Mouse (Mus musculus) left cerebral cortex, adult 9 months (tissue): ENCODE results near the gene Faim.
A peak's percentile ranks its signal among the peaks of the same experiment; 100 is the strongest.

Experiments used
- DNase-seq, 2 experiments: peaks; one replicate each; pipeline ENCODE4 v3.0.0; 2022; ENCODE audit warnings: low spot score in 2 of 2

Gene Faim

DNA sequence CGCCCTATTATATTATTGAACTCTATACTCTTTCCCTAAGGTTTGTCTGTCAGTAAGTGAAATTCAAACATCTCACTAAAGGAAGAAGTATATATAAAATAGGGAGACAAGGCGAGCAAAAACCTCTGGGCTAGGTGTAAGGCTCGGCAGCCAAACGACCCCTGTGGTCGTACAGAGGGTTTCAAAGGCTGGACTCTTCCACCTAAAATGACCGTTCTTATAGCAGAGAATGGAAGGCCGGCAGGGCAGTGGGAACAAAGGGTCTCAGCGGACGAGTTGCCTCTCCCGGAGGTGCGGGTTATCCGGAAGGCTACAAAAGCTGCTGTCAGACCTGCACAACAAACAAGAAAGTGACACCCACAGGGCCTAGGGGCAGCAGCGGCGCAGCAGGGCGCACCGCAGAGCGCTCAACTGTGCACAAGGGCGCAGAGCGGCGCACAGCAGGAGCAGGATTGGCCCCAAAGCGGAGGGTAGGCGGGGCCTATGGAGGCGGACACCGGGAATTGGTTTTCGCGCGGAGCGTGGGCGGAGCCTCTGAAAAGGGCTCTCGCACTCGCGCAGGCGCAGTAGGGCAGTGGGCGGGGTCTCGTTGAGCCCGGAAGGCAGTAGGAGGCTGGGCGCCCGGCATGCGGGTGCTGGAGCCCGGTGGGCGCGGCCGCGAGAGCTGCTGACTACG lies at the start of gene Faim:
Gene Faim, plus strand, starts transcription at position 574 of the 676 bp plus-strand sequence.
- peak; percentile 98 to 100 for DNase-seq

DNA sequence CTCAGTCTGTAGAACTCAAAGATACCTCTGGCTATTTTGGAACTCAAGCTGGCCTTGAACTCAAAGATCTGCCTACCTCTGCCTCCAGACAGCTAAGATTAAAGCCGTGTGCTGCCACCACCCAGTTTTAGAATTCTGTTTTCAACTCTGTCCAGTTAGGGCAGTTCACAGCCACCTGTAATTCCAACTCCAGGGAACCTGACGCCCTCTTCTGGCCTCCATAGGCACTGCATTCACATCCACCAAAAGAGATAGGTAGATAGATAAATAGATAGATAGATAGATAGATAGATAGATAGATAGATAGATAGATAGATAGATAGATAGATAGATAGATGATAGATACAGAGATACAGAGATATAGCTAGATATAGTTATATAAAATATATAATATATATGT lies 46.9 kb upstream of the Faim start:
- DNase-seq = no peak

DNA sequence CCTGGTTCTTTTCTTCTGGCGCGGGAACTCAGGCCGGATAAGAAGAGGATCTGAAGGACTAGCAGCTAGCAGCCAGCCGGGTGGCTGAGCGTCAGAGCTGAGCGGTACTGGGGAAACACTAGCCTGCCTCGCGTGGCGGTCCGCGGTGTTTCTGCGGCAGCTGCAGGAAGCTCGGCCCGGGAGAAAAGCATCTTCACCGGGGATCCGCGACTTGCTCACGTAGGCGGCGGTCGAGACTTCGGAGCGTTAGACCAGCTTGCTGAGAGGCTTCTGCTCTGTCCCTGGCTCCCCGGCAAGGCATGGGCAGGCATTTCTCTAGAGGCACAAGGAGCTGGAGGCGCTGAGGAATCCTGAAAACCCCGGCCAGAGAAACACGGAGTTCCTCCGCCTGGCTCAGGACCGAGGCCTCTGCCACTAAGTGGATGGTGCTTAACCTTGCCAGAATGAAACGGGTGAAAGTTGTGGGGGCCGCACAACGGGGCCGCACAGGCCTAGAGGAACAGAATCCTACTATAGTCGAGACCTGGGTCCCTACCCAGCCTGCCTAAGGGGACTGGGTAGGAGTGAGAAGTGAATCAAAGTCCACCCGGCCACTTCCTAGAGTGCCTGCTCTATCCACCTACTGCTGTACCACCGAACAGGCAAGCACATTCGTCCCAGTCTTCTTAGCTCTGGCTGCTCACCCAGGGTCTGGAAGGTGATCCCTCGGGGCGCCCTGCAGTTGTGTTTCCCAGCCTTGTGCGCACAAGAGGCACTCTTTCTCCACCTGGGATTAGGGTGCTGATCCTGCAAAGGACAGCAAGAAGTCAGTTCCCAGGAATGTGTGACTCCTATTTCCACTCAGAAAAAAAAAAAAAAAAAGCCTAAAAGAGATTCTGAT lies 33.8 kb upstream of the Faim start:
- DNase-seq = no peak

DNA sequence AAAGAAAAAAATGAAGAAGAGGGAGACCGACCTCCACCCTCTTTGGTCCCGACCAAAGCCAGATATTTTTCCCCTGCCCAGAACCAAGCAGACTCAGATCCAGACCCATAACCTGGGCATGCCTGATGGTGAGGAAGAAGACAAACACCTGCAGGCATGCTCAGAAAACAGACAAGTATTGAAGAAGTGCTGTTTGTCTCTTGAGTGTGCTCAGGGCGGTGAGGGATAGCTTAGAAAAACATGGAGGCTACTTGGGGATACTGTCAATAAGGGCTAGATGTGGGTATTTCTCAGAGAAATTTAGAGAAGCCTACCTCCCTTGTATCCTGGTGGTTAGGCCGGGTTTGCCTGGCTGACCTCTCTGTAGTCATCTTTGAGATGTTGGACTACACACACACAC lies 32.9 kb upstream of the Faim start:
- DNase-seq = no peak

DNA sequence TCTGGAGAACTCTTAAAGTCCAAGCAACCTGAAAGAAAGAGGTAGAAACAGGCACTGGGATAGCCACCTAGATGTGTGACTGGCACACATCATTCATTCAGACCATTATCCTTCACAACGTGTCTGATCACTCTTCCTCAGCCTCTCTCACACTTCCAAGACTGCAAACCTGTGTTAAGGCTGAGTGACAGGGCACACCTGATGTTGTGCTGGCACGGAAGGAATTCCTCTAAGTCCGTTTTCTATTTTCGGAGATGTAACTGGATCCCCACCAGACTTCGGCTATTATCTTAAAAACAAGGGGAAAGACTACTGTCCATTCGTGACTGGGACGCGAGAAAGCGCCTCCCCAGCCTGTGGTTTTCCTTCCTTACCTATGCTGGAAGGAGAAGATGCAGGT lies 32.3 kb upstream of the Faim start:
- DNase-seq = no peak

DNA sequence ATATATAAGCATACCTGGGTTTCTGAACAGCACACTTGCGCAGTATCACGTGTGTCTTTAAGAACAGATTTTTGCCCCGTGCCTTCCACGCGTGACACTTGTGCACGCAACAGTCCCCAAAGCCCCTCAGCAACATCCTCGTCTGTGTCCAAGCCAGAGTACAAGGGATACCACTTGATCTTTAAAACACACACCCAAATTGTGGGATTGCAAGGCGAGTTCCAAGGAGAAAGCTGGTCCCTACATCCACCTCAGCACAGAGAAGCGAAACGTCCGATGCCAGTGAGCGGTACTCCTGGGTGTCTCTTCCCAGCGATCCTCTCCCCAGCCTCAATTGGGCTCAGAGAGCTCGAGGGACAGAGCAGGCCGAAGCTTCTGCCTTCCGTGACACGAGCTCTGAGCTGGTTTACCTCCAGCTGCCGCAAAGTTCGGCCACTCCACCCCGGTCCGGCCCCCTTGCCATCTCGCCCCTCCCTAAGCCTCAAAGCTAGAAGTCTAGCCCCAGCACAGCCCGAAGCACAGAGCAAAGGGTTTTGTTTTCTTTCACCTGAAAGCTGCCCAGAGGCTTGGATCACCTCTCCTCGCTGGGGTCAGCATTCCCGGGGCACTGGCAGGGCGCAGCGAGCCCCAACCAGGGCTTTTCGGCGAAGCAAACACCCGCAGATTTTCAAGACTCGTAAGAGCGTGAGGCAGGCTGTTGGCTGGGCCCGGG lies 31.6 kb upstream of the Faim start:
- no peak for DNase-seq

DNA sequence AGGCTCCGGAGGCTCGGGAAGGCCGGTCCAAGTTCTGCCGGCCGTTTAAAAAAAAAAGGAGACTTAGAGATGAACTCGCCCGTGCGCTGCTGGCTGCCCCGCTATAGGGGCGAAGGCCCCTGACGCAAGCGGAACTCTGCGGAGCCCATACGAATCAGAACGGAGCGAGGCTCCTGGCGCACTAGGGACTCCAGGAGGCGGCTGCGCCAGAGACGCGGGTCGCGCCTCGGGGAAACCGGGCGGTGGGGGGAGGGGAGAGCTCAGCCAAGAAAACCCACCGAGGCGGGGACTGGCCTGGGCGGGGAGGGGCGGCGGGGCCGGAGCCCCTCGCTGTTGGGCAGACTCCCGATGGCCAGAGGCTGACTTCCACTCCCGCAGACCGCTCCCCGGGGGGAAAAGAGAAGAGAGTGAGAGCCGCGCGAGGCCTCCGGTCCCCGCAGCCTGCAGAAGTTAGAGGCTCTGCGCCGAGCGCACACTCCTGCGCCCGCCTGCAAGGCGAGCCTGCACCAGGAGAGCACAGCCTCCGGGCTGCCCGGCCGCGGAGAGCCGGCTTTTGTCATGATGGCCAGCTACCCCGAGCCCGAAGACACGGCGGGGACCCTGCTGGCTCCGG lies 31.0 kb upstream of the Faim start, which contains the start of gene Foxl2:
Gene Foxl2, plus strand, starts transcription at position 186 of the 613 bp plus-strand sequence.
- no peak for DNase-seq

DNA sequence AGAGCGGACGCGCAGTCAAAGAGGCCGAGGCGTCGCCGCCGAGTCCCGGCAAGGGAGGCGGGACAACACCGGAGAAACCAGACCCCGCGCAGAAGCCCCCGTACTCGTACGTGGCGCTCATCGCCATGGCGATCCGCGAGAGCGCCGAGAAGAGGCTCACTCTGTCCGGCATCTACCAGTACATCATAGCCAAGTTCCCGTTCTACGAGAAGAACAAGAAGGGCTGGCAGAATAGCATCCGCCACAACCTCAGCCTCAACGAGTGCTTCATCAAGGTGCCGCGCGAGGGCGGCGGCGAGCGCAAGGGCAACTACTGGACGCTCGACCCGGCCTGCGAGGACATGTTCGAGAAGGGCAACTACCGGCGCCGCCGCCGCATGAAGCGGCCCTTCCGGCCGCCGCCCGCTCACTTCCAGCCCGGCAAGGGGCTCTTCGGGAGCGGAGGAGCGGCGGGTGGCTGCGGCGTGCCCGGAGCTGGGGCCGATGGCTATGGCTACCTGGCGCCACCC lies 30.4 kb upstream of the Faim start:
- DNase-seq = no peak

DNA sequence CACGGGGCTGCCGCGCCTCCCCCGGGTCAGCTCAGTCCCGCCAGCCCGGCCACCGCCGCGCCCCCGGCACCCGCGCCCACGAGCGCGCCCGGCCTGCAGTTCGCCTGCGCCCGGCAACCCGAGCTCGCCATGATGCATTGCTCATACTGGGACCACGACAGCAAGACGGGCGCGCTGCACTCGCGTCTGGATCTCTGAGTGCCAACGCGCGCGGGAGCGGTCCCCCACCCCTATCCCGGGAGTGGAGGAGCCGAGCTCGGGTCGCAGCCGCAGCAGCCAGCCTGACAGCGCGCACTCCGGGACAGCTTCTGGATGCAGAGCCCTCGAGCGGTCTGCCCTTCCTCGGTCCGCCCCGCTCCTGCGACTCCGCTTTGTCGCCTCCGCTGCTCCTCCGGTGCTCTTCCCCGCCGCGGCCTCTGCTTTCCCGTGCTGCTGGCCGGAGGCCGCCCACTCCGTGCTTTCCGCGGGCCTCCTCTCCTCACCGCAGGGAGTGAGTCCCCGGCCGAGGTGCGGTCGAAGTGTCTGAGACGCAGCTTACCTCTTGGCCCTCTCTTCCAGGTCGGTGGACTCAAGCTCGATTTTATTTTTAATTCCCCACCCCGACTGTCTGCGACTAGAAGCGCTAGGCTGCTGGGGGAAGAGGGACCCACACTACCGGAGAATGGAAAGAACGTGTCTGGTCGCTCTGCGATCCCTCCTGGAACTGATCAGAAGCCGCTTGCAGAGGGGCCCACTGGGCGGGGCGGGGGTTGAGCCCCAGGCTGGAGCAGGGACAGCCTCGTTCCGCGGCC lies 29.4 kb upstream of the Faim start:
- DNase-seq = no peak

DNA sequence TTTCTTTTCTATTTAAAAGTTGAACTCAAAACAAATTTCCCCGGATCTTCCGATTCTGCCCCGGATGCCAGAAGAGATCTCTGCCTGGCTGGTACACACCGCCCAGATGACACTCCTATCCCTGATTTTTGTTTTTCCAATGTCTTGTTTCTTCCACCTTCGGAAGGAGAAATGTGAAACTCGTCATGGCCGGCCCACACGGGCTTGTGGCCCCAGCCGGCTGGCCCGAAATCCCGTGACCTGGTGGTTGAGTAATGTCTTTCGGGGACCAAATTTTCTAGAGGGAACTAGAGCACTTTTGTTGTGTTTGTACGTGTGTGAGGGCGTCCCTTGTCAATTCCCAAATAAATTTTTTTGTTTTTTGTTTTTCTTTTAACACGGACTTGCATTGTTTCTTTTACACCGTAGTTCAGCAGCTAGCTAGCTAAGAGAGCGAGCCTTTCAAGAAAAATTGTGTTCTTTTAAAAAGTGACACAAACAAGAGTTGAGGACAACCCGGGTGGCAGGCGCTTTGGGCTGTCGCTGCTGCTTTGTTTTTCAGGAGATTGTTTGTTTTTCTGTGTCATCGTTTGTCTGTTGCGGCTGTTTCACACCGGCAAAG lies 28.3 kb upstream of the Faim start:
- no peak for DNase-seq

DNA sequence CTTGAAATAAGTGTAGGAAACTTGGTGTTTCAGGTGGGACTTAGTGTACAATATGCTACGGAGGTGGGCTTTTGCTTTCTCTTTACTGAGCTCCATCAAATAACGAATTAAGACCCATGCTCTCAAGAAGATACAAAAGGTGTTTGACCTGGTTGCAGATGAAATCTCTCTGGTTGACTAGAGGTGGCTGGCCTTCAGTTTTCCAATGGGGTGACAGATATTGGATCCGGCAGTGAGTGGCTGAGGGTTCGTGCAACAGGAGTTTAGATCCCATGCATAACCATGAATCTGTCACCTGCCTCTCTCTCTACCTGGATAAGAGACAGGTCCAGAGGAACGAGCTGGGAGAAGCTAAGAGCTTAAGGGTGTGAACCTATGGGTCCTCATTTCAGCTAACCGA lies 27.5 kb upstream of the Faim start:
- DNase-seq = no peak

DNA sequence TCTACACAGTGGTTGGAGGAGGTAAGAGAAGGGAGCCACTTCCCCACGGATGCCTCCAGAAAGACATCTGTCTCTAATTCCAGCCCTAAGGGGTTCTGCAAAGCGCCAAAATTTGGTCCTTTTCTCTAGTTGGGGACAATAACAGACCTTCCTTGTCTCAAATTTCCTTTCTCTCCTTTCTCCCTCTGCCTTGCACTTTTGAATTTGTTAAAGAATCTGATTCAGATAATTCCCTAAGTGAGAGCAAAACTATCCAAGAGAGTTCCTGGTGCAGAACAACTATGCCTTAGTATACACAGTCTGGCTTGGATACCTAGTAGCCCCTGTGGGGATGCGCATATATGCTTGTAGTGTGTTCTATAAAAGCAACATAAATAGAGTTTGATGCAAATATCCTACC lies 26.3 kb upstream of the Faim start:
- DNase-seq = no peak

DNA sequence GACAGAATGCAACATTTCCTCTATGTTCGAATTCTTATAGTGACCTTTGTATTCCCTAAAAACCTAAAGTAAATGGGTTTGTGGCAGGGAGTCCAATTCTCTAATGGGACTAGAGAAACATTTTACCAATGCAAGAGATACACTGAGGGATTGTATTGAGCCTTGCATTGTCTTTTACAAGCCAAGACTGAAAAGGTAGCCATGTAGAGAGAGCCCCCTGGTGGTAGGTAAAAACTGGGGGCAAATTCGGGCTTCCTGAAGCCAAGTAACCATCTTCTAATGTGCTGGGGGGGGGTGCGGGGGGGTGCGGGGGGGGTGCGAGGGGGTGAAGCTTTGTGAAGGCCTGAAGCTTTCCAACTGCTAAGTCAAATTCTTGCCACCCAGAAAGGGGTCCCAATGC lies 25.8 kb upstream of the Faim start:
- no peak for DNase-seq

DNA sequence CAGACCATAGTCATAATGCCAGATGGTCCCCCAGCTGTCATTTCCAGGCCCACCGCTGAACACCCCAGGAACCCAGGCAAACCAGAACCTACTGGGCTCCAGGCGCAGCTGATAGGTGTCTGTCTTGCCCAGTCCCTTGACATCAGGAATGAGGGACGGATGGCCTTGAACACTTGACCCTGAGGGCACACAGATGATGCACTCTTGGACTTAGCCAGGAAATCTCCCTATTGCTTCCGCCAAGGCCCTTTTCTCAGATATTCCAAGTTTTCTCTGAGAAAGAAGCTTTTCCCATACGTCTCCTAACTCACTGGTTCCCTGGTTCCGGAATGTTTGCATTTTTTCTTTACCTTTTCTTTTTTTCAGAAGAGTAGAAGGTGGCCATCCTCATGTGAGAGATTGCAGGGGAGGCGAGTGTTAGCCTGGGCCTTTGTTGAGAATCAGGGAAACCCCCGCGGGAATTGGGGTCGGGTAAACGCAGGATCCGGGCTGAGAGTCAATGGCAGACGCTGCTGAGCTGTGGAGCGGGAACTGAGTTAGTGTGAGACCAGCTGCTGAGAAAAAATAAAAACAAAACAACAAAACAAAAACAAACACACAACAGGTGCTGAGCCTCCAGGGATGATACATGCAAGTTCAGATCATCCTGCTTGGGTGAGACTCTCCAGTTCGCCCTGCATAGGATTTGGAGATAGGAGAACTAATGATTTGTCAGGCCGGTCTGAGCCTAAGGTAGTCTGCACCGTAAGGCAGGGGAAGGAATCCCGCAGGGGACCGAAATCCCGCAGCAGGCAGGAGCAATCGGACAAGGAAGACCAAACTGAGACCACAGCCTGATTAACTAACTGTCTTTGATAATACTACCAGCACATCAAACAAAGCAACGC lies 24.3 kb upstream of the Faim start:
- no peak for DNase-seq

DNA sequence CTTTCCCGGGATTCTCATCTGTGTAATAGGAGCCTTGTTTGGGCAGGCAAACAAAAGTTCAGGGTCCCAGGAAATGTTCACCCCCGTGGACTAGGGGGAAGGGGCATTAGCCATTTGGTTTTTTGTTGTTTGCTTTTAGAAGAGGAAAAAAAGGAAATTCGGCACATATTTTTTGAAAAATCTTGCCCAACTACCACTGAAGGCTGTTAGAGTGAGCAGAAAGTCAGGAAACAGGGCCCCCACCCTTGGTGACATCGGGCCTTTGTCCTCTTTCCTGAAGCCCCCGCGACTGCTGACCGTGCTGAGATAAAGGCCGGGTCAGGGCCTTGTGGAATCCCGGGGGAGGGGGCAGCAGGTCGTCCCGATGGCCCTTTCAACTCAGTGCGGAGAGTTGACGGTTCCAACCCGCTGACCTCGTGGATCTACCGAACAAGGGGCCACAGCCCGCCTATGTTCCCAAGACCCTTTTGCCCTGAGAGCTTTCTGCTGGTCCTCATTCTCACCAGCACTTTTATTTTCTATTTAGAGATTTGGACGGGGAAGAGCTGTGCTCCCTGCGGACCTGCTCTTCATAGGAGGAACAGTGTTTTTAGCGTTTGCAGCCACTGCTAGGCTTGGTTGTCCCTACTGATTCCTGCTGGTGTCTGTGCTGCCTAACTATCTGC lies 23.6 kb upstream of the Faim start:
- no peak for DNase-seq

DNA sequence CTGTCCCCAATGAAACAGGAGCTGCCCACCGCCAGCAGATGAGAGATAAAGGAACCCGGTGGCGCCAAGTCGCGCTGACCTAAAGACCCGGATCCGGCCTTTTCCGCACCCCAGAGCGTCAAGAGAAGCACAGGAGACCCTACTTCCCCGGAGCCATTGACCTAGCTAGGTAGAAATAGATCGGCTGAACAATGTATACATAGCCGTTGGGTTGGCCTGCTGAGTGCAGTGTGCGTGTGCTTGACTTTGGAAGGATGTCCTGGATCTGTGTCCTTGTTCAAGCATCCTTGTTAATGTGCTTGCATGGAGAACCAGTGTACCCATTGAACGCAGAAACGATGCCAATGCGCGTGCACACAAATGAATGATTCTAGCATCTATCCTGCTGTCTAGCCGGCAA lies 22.5 kb upstream of the Faim start:
- DNase-seq = no peak

DNA sequence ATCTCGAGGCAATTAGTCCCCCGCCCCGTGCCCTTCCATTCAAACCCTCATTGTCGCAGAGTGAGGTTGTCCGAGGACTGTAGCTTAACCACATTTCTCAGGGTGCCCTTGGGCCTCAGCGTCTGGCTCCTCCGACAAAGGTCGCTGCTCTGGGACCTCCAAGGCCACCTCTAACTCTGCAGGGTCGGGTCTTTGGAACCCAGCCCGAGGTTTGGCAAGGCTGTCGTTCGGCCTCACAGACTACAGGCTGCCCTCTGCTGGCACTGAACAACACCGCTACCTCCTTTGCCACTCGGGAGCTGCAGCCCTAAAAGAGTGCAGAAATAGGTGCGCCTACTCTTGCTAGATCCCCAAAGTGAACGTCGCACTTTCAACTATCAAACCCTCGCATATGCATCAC lies 21.1 kb upstream of the Faim start:
- DNase-seq = no peak

DNA sequence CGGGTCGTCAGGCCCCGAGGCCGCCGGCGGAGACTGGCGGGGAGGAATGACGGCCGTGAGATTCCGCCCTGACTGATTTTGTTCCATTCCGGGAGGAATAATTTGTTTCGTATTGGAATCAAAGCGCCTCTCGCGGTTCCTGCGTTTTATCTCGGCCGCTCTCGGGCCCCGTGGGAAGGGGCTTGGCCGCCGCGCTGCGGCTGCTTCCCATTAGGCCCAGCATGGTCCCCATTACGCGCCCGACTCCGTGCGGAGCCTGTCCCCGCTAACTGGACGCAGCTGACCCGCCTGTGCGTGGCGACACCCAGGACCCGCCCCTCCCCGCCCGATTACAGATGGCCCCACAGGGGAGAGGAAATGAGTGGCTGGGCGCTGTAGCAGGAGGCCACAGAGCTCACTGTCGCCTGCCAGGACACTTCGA lies 13.1 kb upstream of the Faim start:
- DNase-seq = no peak

DNA sequence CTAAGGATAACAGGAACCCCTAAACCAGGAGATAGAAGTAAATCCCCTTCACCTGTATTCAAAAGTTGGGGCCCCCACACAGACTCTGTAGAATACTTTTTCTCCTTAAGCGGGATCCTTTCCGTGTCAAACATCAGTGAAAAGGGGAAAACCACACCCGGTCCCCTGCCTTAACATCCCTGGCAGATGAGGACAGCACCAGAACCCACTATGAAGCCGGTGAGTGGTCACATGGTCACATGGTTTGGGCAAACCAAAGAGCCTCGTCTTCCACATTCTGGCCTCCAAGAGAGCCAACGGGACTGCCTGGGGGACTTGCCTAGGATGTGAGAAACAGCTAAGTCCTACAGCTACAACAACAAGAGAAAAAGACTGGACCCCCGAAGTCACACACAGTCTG lies 12.6 kb upstream of the Faim start:
- DNase-seq = no peak
